ENCODE assay signal across 17 mouse cellular contexts in genomic region chr1:141776059-141776458, GRCm38 (mm10).
"Had no signal": no experiment of that assay in that cellular context is flagged by ENCODE, and none has a peak within 500 bp of the region (broad histone marks: within the 10 kb centered on the region; RNA-seq: fewer than 3 reads in every experiment).

No protein-coding gene starts in this region.

- DNase-seq: lung, adult 18-20 months; lung, embryonic 14.5 days; lung, postnatal 10 days; lung, postnatal 4 days; right cerebral cortex, adult 18-20 months; right cerebral cortex, postnatal 25 days; right cerebral cortex, postnatal 4 days; spleen, adult 18-20 months; thymus, adult 18-20 months; thymus, postnatal 14 days; thymus, postnatal 36 days had no signal

- H3K27ac ChIP-seq: midbrain, embryonic 10.5 days; midbrain, embryonic 13.5 days; neural tube, embryonic 13.5 days; neural tube, embryonic 15.5 days had no signal

- H3K4me2 ChIP-seq: lung, embryonic 14.5 days; midbrain, embryonic 13.5 days; neural tube, embryonic 13.5 days; neural tube, embryonic 15.5 days had no signal

- H3K4me3 ChIP-seq: midbrain, embryonic 10.5 days; midbrain, embryonic 13.5 days; myocyte; neural tube, embryonic 13.5 days; neural tube, embryonic 15.5 days had no signal

- H3K4me1 ChIP-seq: midbrain, embryonic 10.5 days; midbrain, embryonic 13.5 days; neural tube, embryonic 13.5 days; neural tube, embryonic 15.5 days had no signal

- H3K27me3 ChIP-seq: midbrain, embryonic 13.5 days; neural tube, embryonic 13.5 days; neural tube, embryonic 15.5 days had no signal

- H3K9ac ChIP-seq: lung, embryonic 14.5 days; midbrain, embryonic 13.5 days; neural tube, embryonic 13.5 days; neural tube, embryonic 15.5 days had no signal

- ATAC-seq: midbrain, embryonic 13.5 days; midbrain, embryonic 16.5 days had no signal

- H3K9me3 ChIP-seq: midbrain, embryonic 10.5 days; midbrain, embryonic 13.5 days; neural tube, embryonic 13.5 days; neural tube, embryonic 15.5 days had no signal

- H3K36me3 ChIP-seq: midbrain, embryonic 10.5 days; midbrain, embryonic 13.5 days; neural tube, embryonic 13.5 days; neural tube, embryonic 15.5 days had no signal
